Mouse (Mus musculus) CH12.LX (cell line): ENCODE results near the gene Tbx10.

ENCODE experiments used
- CTCF ChIP-seq, 2 experiments: IDR thresholded peaks in 1 of 2; conservative IDR thresholded peaks in 1 of 2; 2 replicates each; pipeline ENCODE4 v1.5.1; 2011 to 2012; ENCODE audit warnings: low read depth in 2 of 2, low read length in 2 of 2, improper control_type of control experiment in 1 of 2, inconsistent platforms in 1 of 2, mild to moderate bottlenecking in 1 of 2, moderate library complexity in 1 of 2
- EP300 ChIP-seq: IDR thresholded peaks from 2 replicates; pipeline ENCODE4 v1.6.1; 2011; ENCODE audit warnings: low read length, improper control_type of control experiment
- MAZ ChIP-seq: IDR thresholded peaks from 2 replicates; pipeline ENCODE4 v1.6.1; 2012; ENCODE audit warnings: low read depth, mild to moderate bottlenecking, inconsistent platforms, low read length, improper control_type of control experiment, moderate library complexity
- POLR2AphosphoS2 ChIP-seq: IDR thresholded peaks from 2 replicates; pipeline ENCODE4 v1.6.1; 2011; ENCODE audit warnings: low read depth, low read length, improper control_type of control experiment

GRCm38 (mm10) chr19:3995505-3995904 is 3.0 kb downstream of the Tbx10 start:
- TF ChIP-seq CTCF (conservative IDR thresholded peaks at IDR 0.05 in 1 of 2, IDR thresholded peaks at IDR 0.05 in 1 of 2; ENCODE audit: low read depth in 2 of 2, low read length in 2 of 2): no peak
- TF ChIP-seq EP300: no peak
- TF ChIP-seq POLR2AphosphoS2: no peak
- no peak for TF ChIP-seq MAZ
